Mouse (Mus musculus): ENCODE results near the gene Fbxw8. TPM values are rescaled to one million over a fixed set of nuclear protein-coding genes. Genes with fewer than 3 reads are reported as not detected.

Gene Fbxw8
- polyA plus RNA-seq, 1 experiment from 2014 or later: 42.9 TPM

DNA sequence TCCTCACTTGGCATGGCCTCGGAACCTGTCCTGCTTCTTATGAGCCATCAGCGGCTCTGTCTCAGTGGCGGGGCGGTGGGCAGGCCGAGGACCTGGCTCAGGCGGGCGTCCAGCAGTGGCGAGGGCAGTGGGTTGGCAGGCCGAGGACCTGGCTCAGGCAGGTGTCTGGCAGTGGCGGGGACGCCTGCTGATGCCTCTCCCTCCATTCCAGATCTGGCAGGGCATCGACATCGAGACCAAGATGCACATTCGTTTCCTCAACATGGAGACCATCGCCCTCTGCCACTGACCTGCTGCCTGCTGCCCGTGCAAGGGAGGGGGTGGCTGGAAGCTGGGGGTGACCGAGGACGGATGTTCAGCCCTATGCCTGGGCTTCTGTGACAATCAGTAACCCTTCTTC, 93.9 kb downstream of the Fbxw8 start:
- WGBS: 94% methylated on average over 18 of the region's 18 CpGs

DNA sequence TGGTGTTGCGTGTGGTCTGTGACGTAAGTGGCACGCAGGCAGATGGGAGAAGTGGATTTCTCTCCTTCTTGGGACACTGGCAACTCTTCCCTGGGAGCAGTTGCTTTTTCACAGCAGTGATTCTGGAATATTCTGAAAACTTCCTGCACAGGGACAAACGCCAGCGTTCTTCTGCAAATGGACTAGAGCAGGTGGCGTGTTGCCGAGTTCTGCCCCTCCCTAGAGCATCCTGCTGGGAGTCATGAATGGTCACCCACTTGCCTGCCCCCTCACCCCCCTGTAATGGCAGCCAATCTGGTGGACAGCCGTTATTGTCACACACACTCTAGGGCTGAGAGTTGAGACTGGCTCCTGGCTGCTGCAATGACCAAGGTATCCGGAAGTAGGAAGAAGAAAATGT, 95.6 kb downstream of the Fbxw8 start:
- H3K9ac ChIP-seq (replicated peaks): no peak overlapping the region
- H3K4me2 ChIP-seq: no peak overlapping the region
- no peak for ATAC-seq (ENCODE audit: insufficient number of reproducible peaks, insufficient read depth, low FRiP score, low TSS enrichment, low read depth)
- H3K27ac ChIP-seq: no peak overlapping the region
- H3K4me3 ChIP-seq (replicated peaks): no peak overlapping the region
- H3K36me3 ChIP-seq: peaks cover 11% of the 10 kb centered on the region; the same call in 1 of the 2 replicates
- no peaks in the 10 kb centered on the region for H3K9me3 ChIP-seq
- 87% methylated on average over 9 of the region's 9 CpGs for WGBS
- peaks cover 18% of the 10 kb centered on the region; the same call in 1 of the 2 replicates for H3K27me3 ChIP-seq
- peaks cover 23% of the 10 kb centered on the region for H3K4me1 ChIP-seq (replicated peaks)

More for the DNA sequence above, 93.9 kb downstream of the Fbxw8 start:
- Histone ChIP-seq H3K27me3 (0 out of 2 replicates have a peak, but pooled peaks cover 6% of the 10 kb centered on the region), H3K4me2 (no peak overlapping the region), H3K9ac (replicated peaks) (no peak overlapping the region), H3K4me1 (replicated peaks) (peaks cover 23% of the 10 kb centered on the region), H3K36me3 (peaks cover 29% of the 10 kb centered on the region), H3K9me3 (no peaks in the 10 kb centered on the region), H3K4me3 (replicated peaks) (no peak overlapping the region), H3K27ac (no peak overlapping the region)
- ATAC-seq (ENCODE audit: insufficient number of reproducible peaks, insufficient read depth, low FRiP score, low TSS enrichment, low read depth): no peak

DNA sequence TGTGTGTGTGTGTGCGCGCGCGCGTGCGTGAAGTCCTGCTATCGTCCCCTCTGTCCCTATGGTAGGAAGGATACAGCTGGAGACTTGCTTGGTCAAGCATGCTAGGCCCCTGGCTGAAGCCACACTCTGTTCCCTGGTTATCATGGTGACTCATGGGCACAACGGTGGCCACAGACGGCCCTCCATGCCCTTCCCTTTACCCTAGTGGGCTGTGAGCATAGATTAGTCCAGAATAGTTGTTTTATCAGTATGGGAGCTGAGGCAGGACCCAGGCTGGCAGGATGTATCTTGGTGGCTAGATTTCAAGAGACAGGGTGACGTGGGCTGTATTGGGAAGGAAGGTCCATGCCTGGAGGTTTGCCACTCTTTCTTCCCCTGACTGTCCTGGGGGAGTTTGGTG, 96.4 kb downstream of the Fbxw8 start:
- Histone ChIP-seq H3K36me3 (peaks cover 7% of the 10 kb centered on the region; the same call in 1 of the 2 replicates), H3K4me1 (replicated peaks) (peaks cover 23% of the 10 kb centered on the region), H3K4me2 (no peak overlapping the region), H3K9me3 (no peaks in the 10 kb centered on the region), H3K27me3 (peaks cover 18% of the 10 kb centered on the region; the same call in 1 of the 2 replicates), H3K27ac (no peak overlapping the region), H3K9ac (replicated peaks) (no peak overlapping the region), H3K4me3 (replicated peaks) (no peak overlapping the region)
- 93% methylated on average over 10 of the region's 10 CpGs for WGBS
- ATAC-seq (ENCODE audit: insufficient number of reproducible peaks, insufficient read depth, low FRiP score, low TSS enrichment, low read depth): no peak

DNA sequence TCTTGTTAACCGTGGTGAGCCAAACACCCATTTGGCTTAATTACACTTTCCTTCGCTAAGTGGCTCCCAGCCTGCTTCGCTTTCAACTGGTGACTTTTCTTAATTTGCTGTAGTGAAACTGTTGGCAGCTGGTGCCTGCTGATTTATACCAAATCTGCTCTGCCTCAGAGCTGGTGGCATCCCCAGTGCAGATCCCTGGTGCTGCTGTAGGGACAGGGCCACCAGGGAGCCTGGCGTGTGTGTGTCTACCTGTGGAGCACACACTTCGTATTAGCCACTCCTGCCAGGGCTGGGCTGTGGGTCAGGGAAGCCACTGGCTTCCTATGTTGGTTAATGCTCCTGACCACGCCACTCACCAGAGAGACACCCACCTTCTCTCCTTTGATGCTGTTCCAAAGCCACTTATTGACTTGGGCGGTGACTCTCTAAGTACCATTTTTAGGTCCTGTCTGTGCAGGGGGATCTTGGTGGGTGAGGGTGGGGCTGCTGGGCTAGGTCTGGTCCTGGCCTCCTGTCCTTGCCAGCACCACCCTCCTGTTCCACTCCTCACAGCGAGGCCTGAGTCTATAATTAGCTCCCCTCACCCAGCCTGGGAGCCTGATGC, 97.7 kb downstream of the Fbxw8 start:
- WGBS: 16% methylated on average over 8 of the region's 8 CpGs
- Histone ChIP-seq H3K9ac (replicated peaks) (no peak overlapping the region), H3K27ac (peak overlapping the region; percentile 56)

DNA sequence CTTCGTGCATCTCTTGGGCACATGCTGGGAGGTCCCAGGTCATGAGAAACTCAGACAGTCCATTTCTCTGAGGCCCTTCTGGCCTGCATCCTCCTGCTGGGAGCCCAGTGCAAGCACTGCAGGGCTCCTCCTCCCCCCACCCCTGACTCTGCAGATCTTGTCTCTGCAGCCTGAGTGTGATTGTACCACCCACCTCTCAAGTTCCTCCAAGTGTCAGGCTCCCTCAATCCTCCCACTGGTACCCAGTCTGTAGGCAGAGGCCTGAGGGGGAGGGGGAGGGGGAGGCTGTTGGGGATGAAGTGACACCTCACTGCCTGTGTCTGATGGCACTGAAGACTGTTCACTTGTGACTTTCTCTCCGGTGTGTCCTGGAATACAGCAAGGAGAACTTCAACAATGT, 102.1 kb downstream of the Fbxw8 start:
- no peaks in the 10 kb centered on the region for H3K36me3 ChIP-seq
- ATAC-seq (ENCODE audit: insufficient number of reproducible peaks, insufficient read depth, low FRiP score, low TSS enrichment, low read depth): no peak
- no peak overlapping the region for H3K27ac ChIP-seq
- 0 out of 2 replicates have a peak, but pooled peaks cover 3% of the 10 kb centered on the region for H3K9me3 ChIP-seq
- H3K4me3 ChIP-seq (replicated peaks): no peak overlapping the region
- no peak overlapping the region for H3K9ac ChIP-seq (replicated peaks)
- 91% methylated on average over 2 of the region's 2 CpGs for WGBS
- peaks cover 18% of the 10 kb centered on the region for H3K4me1 ChIP-seq (replicated peaks)
- no peak overlapping the region for H3K4me2 ChIP-seq
- peaks cover 18% of the 10 kb centered on the region; the same call in 1 of the 2 replicates for H3K27me3 ChIP-seq

More for the DNA sequence above, 97.7 kb downstream of the Fbxw8 start:
- peaks cover 23% of the 10 kb centered on the region for H3K4me1 ChIP-seq (replicated peaks)
- 0 out of 2 replicates have a peak, but pooled peaks cover 2% of the 10 kb centered on the region for H3K36me3 ChIP-seq
- H3K4me3 ChIP-seq (replicated peaks): no peak overlapping the region
- H3K9me3 ChIP-seq: 0 out of 2 replicates have a peak, but pooled peaks cover 3% of the 10 kb centered on the region
- peak; percentile 28; the same call in 1 of the 2 replicates for ATAC-seq (ENCODE audit: insufficient number of reproducible peaks, insufficient read depth, low FRiP score, low TSS enrichment, low read depth)
- H3K27me3 ChIP-seq: peaks cover 18% of the 10 kb centered on the region; the same call in 1 of the 2 replicates
- peak overlapping the region; percentile 3; the same call in 1 of the 2 replicates for H3K4me2 ChIP-seq

DNA sequence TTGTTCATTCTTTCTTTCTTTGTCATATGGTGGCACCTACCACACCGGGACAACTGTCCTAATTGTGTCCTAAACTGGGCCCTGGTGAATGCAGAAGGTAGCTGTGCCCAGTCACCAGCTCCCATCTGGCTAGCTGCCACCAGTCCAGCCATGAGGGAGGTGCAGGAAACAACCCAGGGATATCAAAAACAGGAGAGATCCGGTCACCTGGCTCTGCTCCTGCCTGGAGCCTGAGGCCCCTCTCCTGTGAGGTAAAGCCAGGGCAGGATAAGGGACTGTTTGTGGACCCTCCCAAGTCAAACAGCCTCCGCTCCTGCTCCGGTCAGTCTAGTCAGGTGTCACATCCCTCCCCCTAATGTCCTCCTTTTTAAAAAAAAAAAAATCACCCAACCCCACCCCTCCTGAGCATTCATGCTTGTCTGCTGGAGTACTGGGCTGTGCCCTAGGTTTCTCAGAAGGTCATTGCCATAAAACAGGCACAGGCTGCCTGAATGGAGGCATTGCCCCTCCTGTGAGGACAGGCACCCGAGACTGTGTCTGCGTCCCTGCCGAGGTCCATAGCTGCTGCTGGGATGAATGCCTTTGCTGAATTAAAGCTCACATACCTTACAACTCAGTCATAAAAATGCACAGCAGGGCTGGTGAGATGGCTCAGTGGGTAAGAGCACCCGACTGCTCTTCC, 103.1 kb downstream of the Fbxw8 start:
- peaks cover 7% of the 10 kb centered on the region for H3K4me1 ChIP-seq (replicated peaks)
- H3K27me3 ChIP-seq: peaks cover 18% of the 10 kb centered on the region; the same call in 1 of the 2 replicates
- H3K27ac ChIP-seq: no peak overlapping the region
- no peak overlapping the region for H3K9ac ChIP-seq (replicated peaks)
- H3K4me2 ChIP-seq: no peak overlapping the region
- no peak for ATAC-seq (ENCODE audit: insufficient number of reproducible peaks, insufficient read depth, low FRiP score, low TSS enrichment, low read depth)
- 0 out of 2 replicates have a peak, but pooled peaks cover 3% of the 10 kb centered on the region for H3K9me3 ChIP-seq
- WGBS: 72% methylated on average over 8 of the region's 8 CpGs
- no peak overlapping the region for H3K4me3 ChIP-seq (replicated peaks)
- H3K36me3 ChIP-seq: no peaks in the 10 kb centered on the region

DNA sequence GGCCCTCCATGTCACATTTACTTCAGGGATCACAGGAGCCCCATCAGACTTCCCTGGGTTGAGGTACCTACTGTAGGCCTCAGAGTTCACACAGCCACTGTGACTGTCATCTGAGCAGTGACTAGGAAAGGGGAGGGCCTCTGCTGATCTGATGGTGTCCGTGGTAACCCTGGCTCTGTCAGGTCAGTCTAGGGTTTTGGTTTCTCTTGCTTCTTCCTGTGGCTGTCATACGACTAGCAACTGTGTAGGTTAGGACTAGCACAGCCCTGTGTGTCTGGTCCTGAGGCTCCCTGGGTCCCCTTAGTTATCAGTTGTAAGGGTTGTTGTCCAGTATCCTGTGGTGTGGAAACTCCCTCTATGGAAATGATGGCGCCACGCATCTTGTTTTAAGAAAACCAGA, 104.5 kb downstream of the Fbxw8 start:
- Histone ChIP-seq H3K9me3 (0 out of 2 replicates have a peak, but pooled peaks cover 3% of the 10 kb centered on the region), H3K4me1 (replicated peaks) (no peaks in the 10 kb centered on the region), H3K9ac (replicated peaks) (no peak overlapping the region), H3K4me2 (no peak overlapping the region), H3K27me3 (peaks cover 17% of the 10 kb centered on the region), H3K36me3 (no peaks in the 10 kb centered on the region), H3K27ac (no peak overlapping the region), H3K4me3 (replicated peaks) (no peak overlapping the region)
- ATAC-seq (ENCODE audit: insufficient number of reproducible peaks, insufficient read depth, low FRiP score, low TSS enrichment, low read depth): no peak
- WGBS: 73% methylated on average over 4 of the region's 4 CpGs

DNA sequence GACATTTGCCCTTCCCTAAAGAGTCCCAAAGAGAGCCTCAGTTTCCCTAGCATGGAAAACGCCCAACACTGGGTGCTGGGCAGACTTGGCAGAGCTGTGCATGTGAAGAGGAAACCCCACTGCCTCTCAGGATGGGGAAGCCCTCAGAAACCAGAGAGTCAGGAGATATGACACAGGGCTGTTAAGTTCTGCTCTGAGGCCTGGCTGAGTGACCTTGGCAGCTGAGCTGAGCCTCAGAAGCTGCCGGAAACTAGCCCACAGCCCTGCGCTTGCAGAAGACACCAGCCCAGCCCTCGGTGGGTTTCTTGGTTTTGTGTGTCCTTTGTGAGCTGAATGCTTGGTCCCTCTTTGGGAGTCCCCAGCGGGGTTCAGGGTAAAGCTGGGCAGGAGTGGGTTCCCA, 106.3 kb downstream of the Fbxw8 start:
- no peaks in the 10 kb centered on the region for H3K4me1 ChIP-seq (replicated peaks)
- H3K36me3 ChIP-seq: no peaks in the 10 kb centered on the region
- H3K9me3 ChIP-seq: 0 out of 2 replicates have a peak, but pooled peaks cover 3% of the 10 kb centered on the region
- peaks cover 5% of the 10 kb centered on the region for H3K27me3 ChIP-seq
- H3K4me3 ChIP-seq (replicated peaks): no peak overlapping the region
- H3K4me2 ChIP-seq: no peak overlapping the region
- WGBS: 78% methylated on average over 5 of the region's 5 CpGs
- ATAC-seq (ENCODE audit: insufficient number of reproducible peaks, insufficient read depth, low FRiP score, low TSS enrichment, low read depth): no peak
- no peak overlapping the region for H3K27ac ChIP-seq
- no peak overlapping the region for H3K9ac ChIP-seq (replicated peaks)

DNA sequence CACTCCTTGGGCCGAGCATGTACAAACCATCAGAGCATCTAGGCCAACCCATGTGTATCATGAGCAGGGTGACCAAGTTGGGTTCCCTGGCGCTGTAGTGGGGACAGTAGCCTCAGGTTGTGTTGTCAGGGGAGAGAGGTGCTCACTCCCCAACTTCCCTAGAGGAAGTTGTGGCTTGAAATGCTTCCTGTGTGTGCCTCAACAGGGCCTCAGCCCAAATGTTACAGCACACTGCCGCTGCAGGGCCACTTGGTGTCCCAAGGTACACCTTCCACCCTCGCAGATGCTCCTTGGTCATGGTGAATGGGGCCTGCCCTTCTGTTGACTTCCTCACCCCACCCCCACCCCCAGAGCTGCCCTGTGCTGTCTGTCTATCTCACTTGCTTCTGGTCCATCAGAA, 106.9 kb downstream of the Fbxw8 start:
- Histone ChIP-seq H3K9ac (replicated peaks) (no peak overlapping the region), H3K9me3 (0 out of 2 replicates have a peak, but pooled peaks cover 3% of the 10 kb centered on the region), H3K4me2 (no peak overlapping the region), H3K4me3 (replicated peaks) (no peak overlapping the region), H3K4me1 (replicated peaks) (no peaks in the 10 kb centered on the region), H3K27me3 (peaks cover 5% of the 10 kb centered on the region), H3K36me3 (no peaks in the 10 kb centered on the region), H3K27ac (no peak overlapping the region)
- ATAC-seq (ENCODE audit: insufficient number of reproducible peaks, insufficient read depth, low FRiP score, low TSS enrichment, low read depth): no peak
- WGBS: 75% methylated on average over 4 of the region's 4 CpGs

DNA sequence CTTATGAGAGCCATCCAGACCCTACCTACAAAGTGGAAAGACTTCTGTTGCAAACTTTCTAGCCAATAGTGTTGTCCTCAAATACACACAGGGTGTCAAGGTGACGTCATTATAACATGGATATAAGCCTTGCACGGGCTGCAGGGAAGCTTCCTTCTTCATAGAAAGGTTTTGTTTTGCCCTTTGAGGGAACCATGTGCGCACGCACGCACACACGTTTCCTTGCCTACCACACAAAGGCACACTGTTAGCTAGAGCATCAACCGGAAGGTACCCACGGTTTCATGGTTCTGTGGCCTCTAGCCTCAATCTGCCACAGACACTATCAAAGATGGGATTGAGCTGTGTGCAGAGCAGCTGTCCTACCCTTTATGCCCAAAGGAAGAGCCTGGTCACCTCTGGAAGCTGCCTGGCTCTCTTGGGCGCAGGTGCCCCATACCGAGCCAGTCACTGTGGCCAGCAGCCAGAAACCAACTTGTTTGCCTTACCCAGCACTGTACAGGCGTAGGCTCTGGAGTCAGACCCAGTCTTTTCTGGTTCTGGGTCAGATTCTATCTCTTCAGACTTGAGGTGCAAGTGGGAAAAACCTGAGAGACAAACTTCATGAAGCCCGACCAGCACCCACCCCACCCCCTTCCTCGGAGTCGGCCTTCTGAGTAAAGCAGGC, 108.0 kb downstream of the Fbxw8 start:
- Histone ChIP-seq H3K4me3 (replicated peaks) (no peak overlapping the region), H3K4me2 (no peak overlapping the region), H3K9me3 (no peaks in the 10 kb centered on the region), H3K27me3 (peaks cover 5% of the 10 kb centered on the region), H3K36me3 (no peaks in the 10 kb centered on the region), H3K27ac (no peak overlapping the region), H3K4me1 (replicated peaks) (no peaks in the 10 kb centered on the region), H3K9ac (replicated peaks) (no peak overlapping the region)
- no peak for ATAC-seq (ENCODE audit: insufficient number of reproducible peaks, insufficient read depth, low FRiP score, low TSS enrichment, low read depth)
- WGBS: 87% methylated on average over 14 of the region's 14 CpGs

DNA sequence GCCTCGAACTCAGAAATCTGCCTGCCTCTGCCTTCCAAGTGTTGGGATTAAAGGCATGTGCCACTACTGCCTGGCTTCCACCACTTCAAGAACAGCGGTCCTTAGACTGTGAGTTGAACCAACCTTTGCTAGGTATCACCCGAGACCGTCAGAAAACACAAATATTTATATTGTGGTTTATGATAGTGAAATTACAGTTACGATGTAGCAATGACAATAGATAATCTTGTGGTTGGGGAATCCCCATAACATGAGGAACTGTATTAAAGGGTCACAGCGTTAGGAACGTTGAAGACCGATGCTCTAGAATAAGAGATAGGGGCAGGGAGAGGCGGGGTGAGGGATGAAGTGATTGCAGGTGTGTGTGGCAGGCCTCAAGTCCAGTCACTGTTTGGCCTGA, 109.9 kb downstream of the Fbxw8 start:
- no peak overlapping the region for H3K4me3 ChIP-seq (replicated peaks)
- H3K4me2 ChIP-seq: no peak overlapping the region
- WGBS: 92% methylated on average over 9 of the region's 9 CpGs
- no peaks in the 10 kb centered on the region for H3K36me3 ChIP-seq
- no peaks in the 10 kb centered on the region for H3K9me3 ChIP-seq
- no peak overlapping the region for H3K27ac ChIP-seq
- no peaks in the 10 kb centered on the region for H3K4me1 ChIP-seq (replicated peaks)
- peaks cover 4% of the 10 kb centered on the region for H3K27me3 ChIP-seq
- no peak for ATAC-seq (ENCODE audit: insufficient number of reproducible peaks, insufficient read depth, low FRiP score, low TSS enrichment, low read depth)
- H3K9ac ChIP-seq (replicated peaks): no peak overlapping the region

Measured in limb, embryonic 12.5 days (tissue).